Mouse (Mus musculus) cerebral cortex, adult 2 months (tissue): ENCODE measurements around the gene Fgfr2.

Experiments used
- WGBS: fragments of 180-500 bp; shearing (Covaris S2); methylation state at CpG from one replicate; pipeline ENCODE4 v1.1.7; 2018; 5-methylcytosine and 5-hydroxymethylcytosine counted together

Fgfr2 gene

GRCm38 (mm10) chr7:130545401-130545800 lies 2577.7 kb downstream of the Fgfr2 start:
- 92% methylated on average over 5 of the region's 5 CpGs for WGBS

GRCm38 (mm10) chr7:130543181-130543580 lies 2580.0 kb downstream of the Fgfr2 start:
- WGBS = 96% methylated on average over 4 of the region's 4 CpGs

GRCm38 (mm10) chr7:130540176-130540575 lies 2583.0 kb downstream of the Fgfr2 start:
- 65% methylated on average over 7 of the region's 7 CpGs for WGBS

GRCm38 (mm10) chr7:130537068-130537467 lies 2586.1 kb downstream of the Fgfr2 start:
- WGBS = 84% methylated on average over 4 of the region's 4 CpGs

- WGBS = 74% methylated on average over 4 of the region's 4 CpGs
Measured at GRCm38 (mm10) chr7:130535174-130535573, 2588.0 kb downstream of the Fgfr2 start.

DNA sequence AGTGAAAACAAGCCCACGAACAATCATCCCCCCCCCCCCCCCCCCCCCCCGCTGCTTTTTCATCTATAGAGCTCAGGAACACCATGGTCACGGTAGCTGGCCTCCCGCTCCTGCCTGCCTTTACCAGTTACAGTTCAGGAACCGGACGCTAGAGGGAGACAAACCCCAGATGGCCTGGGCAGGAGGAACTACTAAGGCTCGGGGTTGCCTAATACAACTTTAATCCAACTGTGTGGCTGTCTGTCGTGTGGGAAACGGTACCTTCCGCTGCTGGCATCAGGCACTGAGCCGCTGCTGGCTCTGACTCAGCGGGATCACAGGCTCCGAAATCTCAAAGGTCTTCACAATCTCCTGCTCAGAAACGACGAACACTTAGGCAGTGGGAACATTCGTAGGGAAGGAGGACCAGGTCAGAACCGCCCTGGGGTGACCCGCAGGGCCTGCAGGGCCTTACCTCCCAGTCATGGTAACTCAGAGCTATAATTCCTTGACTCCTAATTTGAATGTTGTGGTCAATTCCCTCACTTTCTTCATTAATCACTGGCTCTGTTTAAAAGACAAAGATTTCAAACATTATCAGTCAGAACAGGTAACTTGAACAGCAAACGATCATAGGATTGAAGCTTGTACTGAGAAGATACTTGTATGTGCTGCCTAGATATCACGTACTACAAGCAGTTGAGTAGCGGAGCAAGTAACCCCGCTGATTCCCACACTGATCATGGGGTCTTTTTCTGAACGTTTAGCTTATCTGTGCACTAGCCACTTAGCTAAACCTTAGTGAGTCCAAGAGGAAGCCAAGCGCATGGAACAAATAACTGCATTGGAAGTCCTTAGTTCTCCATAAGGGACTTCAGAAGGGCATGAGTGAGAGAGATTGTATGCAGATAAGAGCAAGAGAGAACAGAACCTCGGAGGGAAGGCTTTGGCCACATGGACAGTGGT lies 2589.6 kb downstream of the Fgfr2 start:
- WGBS = 36% methylated on average over 25 of the region's 25 CpGs

DNA sequence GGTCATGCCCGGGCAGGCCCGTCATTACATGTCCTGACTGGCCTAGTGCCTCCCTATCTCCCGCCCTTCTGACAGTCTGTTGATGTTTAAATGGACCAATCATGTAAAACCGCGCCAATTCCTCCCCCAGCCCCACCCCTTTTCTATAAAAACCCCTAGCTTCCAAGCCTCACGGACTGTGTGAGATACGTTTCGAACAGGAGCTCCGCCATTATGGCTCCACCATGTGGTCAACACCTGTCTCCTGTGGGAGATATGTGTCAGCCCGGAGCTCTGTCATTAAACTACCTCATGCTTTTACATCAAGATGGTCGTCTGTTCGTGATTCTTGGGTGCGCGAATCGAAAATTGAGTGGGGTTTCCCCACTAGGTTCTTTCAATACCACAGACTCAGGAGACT lies 2592.0 kb downstream of the Fgfr2 start:
- WGBS = 93% methylated on average over 15 of the region's 15 CpGs

DNA sequence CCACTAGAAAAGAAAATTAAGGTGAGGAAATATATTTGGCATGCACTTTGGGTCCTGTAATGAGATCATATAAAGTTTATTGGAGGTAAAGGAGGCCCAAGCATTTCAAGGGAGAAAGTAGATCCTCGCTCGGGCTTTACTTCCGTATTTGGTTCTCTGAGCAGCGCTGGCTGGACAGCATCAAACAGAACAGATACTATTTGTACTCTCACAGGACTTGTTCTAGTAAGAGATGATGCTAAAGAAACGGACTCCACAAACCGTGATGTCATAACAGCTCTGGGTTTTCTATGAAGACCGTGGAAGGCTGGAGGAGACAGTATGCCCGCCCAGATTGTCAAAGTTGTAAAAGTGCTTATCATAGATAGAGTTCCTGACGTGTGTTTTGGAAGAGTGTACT lies 2595.8 kb downstream of the Fgfr2 start:
- 74% methylated on average over 9 of the region's 9 CpGs for WGBS

GRCm38 (mm10) chr7:130523451-130523850 lies 2599.7 kb downstream of the Fgfr2 start:
- 82% methylated on average over 8 of the region's 8 CpGs for WGBS

- WGBS = 78% methylated on average over 14 of the region's 14 CpGs
Measured at GRCm38 (mm10) chr7:130520812-130521422, 2602.2 kb downstream of the Fgfr2 start.

DNA sequence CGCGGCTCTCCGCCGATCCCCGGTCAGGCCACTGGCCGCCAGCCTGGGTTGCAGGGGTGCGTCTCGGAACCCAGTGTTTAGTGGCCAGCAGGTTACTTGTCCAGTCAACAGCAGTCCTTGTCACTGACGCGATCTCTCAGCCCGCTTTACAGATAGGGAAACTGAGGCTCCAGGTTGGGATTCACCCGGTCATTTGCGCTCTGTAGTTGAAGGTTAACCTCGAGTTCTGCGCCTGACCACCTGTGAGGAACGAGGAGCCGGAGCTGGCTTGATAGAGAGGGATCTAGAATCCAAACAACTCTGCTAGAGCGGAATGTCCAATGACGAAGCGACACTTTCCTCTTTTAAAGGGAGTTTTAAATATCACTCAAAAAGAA lies 2603.1 kb downstream of the Fgfr2 start, which contains the start of gene Ate1:
Gene Ate1, minus strand, starts transcription at position 321 of the 377 bp plus-strand sequence.
- 6% methylated on average over 20 of the region's 20 CpGs for WGBS

GRCm38 (mm10) chr7:130519096-130520048 lies 2603.8 kb downstream of the Fgfr2 start:
- under 1% methylated on average over 83 of the region's 90 CpGs for WGBS

GRCm38 (mm10) chr7:130518213-130519095 lies 2604.7 kb downstream of the Fgfr2 start:
- 19% methylated on average over 26 of the region's 26 CpGs for WGBS

- WGBS = 83% methylated on average over 5 of the region's 5 CpGs
Measured at GRCm38 (mm10) chr7:130510243-130510642, 2612.9 kb downstream of the Fgfr2 start.

GRCm38 (mm10) chr7:130503006-130503405 lies 2620.1 kb downstream of the Fgfr2 start:
- 67% methylated on average over 5 of the region's 5 CpGs for WGBS

DNA sequence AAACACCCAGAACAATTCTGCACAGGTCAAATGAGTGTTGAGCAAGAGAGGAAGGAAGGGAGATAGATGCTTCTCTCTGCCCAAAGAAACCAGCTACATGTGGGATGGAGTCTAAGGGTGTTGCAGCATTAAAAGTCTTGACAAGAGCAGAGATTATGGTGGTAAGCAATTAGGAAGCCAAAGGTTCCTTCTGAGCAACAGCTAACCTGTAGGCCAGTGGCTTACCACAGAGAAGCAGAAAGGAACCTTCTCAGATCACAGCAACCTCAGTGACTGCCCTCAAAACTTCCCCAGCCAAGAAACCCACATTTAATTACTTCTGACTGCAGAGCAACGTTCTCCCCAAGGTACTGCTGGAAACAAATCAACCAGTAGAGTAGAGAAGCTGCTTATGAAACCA lies 2621.7 kb downstream of the Fgfr2 start:
- 36% methylated on average over 1 of the region's 1 CpGs for WGBS

DNA sequence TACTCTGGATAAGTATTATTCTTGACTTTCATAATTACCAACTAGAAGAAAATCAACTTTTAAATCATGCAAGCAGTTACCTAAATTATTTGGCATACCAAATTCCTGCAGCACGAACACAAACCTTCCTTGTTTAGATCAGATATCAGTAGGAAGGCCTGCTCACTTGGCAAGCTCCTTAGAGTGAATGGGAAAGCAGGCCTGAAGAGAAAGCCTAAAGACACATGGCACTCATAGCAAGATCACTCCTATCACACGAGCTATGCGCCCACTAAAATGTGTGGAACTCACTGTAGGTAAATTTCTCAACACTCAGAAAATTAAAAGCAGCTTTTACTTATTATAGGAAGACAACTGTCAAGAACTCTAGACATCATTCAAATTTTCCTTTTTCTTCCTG lies 2629.8 kb downstream of the Fgfr2 start:
- WGBS = 30% methylated on average over 3 of the region's 3 CpGs

DNA sequence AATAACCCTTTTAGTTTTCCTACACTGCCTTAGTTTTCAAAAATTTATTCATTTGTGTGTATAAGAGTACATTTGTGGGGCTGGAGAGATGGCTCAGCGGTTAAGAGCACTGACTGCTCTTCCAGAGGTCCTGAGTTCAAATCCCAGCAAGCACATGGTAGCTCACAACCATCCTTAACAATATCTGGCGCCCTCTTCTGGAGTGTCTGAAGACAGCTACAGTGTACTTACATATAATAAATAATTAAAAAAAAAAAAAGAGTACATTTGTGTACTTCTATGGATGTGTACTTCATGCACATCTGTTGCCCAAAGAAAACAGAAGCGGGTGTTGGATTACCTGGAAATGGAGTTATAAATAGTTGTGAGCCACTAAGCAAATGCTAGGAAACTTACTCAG lies 2644.1 kb downstream of the Fgfr2 start:
- WGBS = 92% methylated on average over 3 of the region's 3 CpGs

DNA sequence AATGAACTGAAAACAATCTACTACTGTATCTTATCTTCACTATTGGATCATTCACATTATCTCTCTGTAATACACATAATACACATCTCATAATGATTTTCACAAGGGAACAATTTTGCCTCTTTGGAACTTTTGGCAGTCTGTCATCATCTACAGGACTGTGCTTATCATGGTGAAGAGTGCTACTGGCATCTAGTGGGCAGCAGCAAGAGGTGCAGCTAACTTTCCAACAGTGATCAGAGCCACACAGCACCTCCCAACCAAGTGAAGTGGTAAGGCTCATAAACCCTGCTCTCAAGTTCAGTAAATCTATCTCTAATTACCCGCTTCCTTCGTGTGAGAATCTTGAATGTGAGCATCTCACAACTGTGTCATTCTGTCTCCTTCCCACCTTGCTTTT lies 2647.2 kb downstream of the Fgfr2 start:
- WGBS = 35% methylated on average over 2 of the region's 2 CpGs

GRCm38 (mm10) chr7:130473881-130474280 lies 2649.3 kb downstream of the Fgfr2 start:
- 83% methylated on average over 3 of the region's 3 CpGs for WGBS

DNA sequence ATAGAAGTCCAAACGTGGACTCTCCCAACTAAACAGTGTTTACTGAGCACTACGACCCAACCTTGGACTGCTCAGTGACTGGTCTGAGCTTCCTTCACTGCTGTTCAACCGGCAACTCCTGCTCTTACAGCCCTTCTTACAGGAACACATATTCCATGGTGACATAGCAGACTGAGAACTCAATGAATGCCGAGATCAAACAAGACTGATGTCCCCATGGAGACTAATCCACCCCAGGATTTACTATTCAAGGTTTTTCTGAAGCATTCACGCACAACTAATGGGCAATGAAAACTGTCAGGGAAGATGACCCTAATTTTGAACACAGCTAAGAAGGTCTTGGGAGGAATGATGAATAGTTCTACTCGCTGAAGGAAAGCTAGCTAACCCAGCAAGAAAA lies 2650.5 kb downstream of the Fgfr2 start:
- 78% methylated on average over 6 of the region's 6 CpGs for WGBS
